Comparison of ENCODE assay signal across 32 mouse cellular contexts in genomic region chr6:100616133-100616532, GRCm38 (mm10). TPM values are rescaled to one million over a fixed set of nuclear protein-coding genes. Genes with fewer than 3 reads are reported as not detected.
DNase-seq lines count a peak whose midpoint lies in the region; ATAC-seq and TF ChIP-seq lines count a peak whose summit lies in the region.
"Had no signal": no experiment of that assay in that cellular context is flagged by ENCODE, and none has a peak within 500 bp of the region (broad histone marks: within the 10 kb centered on the region; RNA-seq: fewer than 3 reads in every experiment).

No protein-coding gene starts in this region.

- 49% methylated on average over 4 of the region's 4 CpGs for WGBS in liver, adult 2 months
- WGBS in liver, embryonic 12.5 days (ENCODE audit: insufficient replicate concordance) = 60% methylated on average over 4 of the region's 4 CpGs
- WGBS in lung, adult 2 months = 80% methylated on average over 4 of the region's 4 CpGs

- H3K79me2 ChIP-seq in liver, adult 2 months (ENCODE audit: control insufficient read depth, insufficient read depth, low read length) = peaks cover 5% of the 10 kb centered on the region

- H3K9ac ChIP-seq in liver, adult 2 months (ENCODE audit: low read depth, low read length) = 0 out of 2 replicates have a peak overlapping the region, but pooled peaks have one; percentile 29
- no peak overlapping the region for H3K9ac ChIP-seq in liver, embryonic 12.5 days
- H3K9ac ChIP-seq: forebrain, embryonic 13.5 days; heart, embryonic 12.5 days; heart, embryonic 15.5 days; hindbrain, embryonic 13.5 days had no signal

- no peaks in the 10 kb centered on the region for H3K36me3 ChIP-seq in liver, adult 2 months (ENCODE audit: control insufficient read depth, insufficient read depth, low read length)
- H3K36me3 ChIP-seq in liver, embryonic 12.5 days = peaks cover 5% of the 10 kb centered on the region; the same call in 1 of the 2 replicates
- H3K36me3 ChIP-seq: heart, embryonic 12.5 days; heart, embryonic 15.5 days; hindbrain, embryonic 13.5 days had no signal

- H3K9me3 ChIP-seq in liver, embryonic 12.5 days (replicated peaks) = no peaks in the 10 kb centered on the region
- H3K9me3 ChIP-seq: forebrain, embryonic 10.5 days; forebrain, embryonic 13.5 days; G1E; heart, embryonic 12.5 days; heart, embryonic 15.5 days; hindbrain, embryonic 10.5 days; hindbrain, embryonic 13.5 days had no signal

- H3K27me3 ChIP-seq in liver, adult 2 months (ENCODE audit: control insufficient read depth, insufficient read depth, low read length) = no peaks in the 10 kb centered on the region
- no peaks in the 10 kb centered on the region for H3K27me3 ChIP-seq in liver, embryonic 12.5 days (replicated peaks)
- H3K27me3 ChIP-seq: CH12.LX; forebrain, embryonic 13.5 days; heart, embryonic 12.5 days; heart, embryonic 15.5 days; hindbrain, embryonic 13.5 days; Patski had no signal

- DNase-seq in liver, adult 2 months (ENCODE audit: extremely low read depth, low read depth, low spot score) = peak; percentile 54
- peak; percentile 16 for DNase-seq in lung, postnatal 25 days (ENCODE audit: low spot score)
- DNase-seq in lung, adult 2 months = no peak
- DNase-seq in 416B (ENCODE audit: low read depth) = peak; percentile 61
- DNase-seq in heart, adult 18-20 months = no peak
- no peak for DNase-seq in natural killer cell, adult 2 months (ENCODE audit: low spot score in 2 of 2)
- DNase-seq: adrenal gland, adult 2 months; adrenal gland, postnatal 14 days; B cell, adult 2 months; cerebellum, adult 11 months; cerebellum, adult 2 months; cerebellum, adult 9-11 months; cerebellum, postnatal 25 days; embryo, embryonic 11 days; gastrocnemius, postnatal 10 days; gastrocnemius, postnatal 36 days; heart, adult 11 months; heart, postnatal 10 days; heart, postnatal 36 days had no signal

- H3K4me1 ChIP-seq in liver, adult 2 months (ENCODE audit: control insufficient read depth, insufficient read depth, low read length) = peaks cover 6% of the 10 kb centered on the region; the same call in 1 of the 2 replicates
- peaks cover 14% of the 10 kb centered on the region for H3K4me1 ChIP-seq in liver, embryonic 12.5 days
- H3K4me1 ChIP-seq in lung, adult 2 months (ENCODE audit: control insufficient read depth, insufficient read depth, low read length) = no peaks in the 10 kb centered on the region
- H3K4me1 ChIP-seq: heart, embryonic 15.5 days had no signal

- no peak for ATAC-seq in liver, embryonic 12.5 days
- peak; percentile 83 for ATAC-seq in megakaryocyte, adult 5-6 weeks (ENCODE audit: poor library complexity, severe bottlenecking)
- ATAC-seq: forebrain, embryonic 13.5 days; forebrain, embryonic 16.5 days; hindbrain, embryonic 16.5 days; Patski had no signal

- no peak for TF ChIP-seq POLR2A in liver, adult 2 months (IDR thresholded peaks at IDR 0.05; ENCODE audit: extremely low read depth, insufficient read depth, low read length)
- TF ChIP-seq POLR2A in lung, adult 2 months (IDR thresholded peaks at IDR 0.05; ENCODE audit: borderline replicate concordance, extremely low read depth, low read depth, low read length) = no peak

- H3K4me2 ChIP-seq in liver, embryonic 12.5 days = no peak overlapping the region
- H3K4me2 ChIP-seq: forebrain, embryonic 13.5 days; heart, embryonic 12.5 days; heart, embryonic 15.5 days; hindbrain, embryonic 13.5 days had no signal

- H3K27ac ChIP-seq in liver, adult 2 months (replicated peaks; ENCODE audit: insufficient read depth, low read depth, low read length) = no peak overlapping the region
- no peak overlapping the region for H3K27ac ChIP-seq in liver, embryonic 12.5 days
- H3K27ac ChIP-seq: forebrain, embryonic 10.5 days; forebrain, embryonic 13.5 days; heart, embryonic 15.5 days; hindbrain, embryonic 10.5 days; hindbrain, embryonic 13.5 days had no signal

- H3K4me3 ChIP-seq in liver, adult 2 months (ENCODE audit: insufficient read depth, low read depth, low read length) = no peak overlapping the region
- H3K4me3 ChIP-seq in liver, embryonic 12.5 days = no peak overlapping the region
- H3K4me3 ChIP-seq in lung, adult 2 months (replicated peaks; ENCODE audit: extremely low read depth, low read depth, low read length) = no peak overlapping the region
- H3K4me3 ChIP-seq: forebrain, embryonic 10.5 days; forebrain, embryonic 13.5 days; heart, embryonic 12.5 days; heart, embryonic 15.5 days; hindbrain, embryonic 10.5 days; hindbrain, embryonic 13.5 days had no signal

- TF ChIP-seq CTCF in liver, adult 2 months (IDR thresholded peaks at IDR 0.05; ENCODE audit: low read depth, low read length) = no peak
- no peak for TF ChIP-seq CTCF in lung, adult 2 months (IDR thresholded peaks at IDR 0.05; ENCODE audit: insufficient read depth, low read length)

RNA-seq across cellular contexts. Expression of gene Shq1, which starts 54.8 kb away (rescaled TPM):
- 4.0 and 4.3 TPM in 2 replicates for total RNA-seq in liver, adult 2 months (2014; rRNA removed)
- 3.2 and 4.2 TPM in 2 replicates for polyA plus RNA-seq in liver, adult 2 months (2012; rRNA removed)
- polyA plus RNA-seq in liver, embryonic 12.5 days (2016; fragmentation: Nextera tagmentation; extraction: Ambion mirVana) = 18.5 and 18.9 TPM in 2 replicates
- polyA plus RNA-seq in lung, adult 2 months (2012; rRNA removed) = 3.0 and 3.2 TPM in 2 replicates
- 1.6 and 2.7 TPM in 2 replicates for total RNA-seq in megakaryocyte, adult 5-6 weeks (2015)
- total RNA-seq in megakaryocyte, adult 5-6 weeks (2017) = 3.9 and 5.1 TPM in 2 replicates
- 1 to 10 TPM; 3.3 to 4.5 TPM for total RNA-seq in heart, adult 18-20 months (2021)

Comparison
In these comparisons a context has a peak if more than half of its experiments do, and no peak if none do; other contexts are left out.
1. DNase-seq: peak in liver, adult 2 months (single experiment), lung, postnatal 25 days (single experiment) and 416B (single experiment); none in lung, adult 2 months (single experiment), heart, adult 18-20 months (0 of 2) and natural killer cell, adult 2 months (0 of 2).